In genomic region chr2:129065437-129066282, GRCm38 (mm10) we compare ENCODE assay signal across 8 mouse cellular contexts. TPM values are rescaled to one million over a fixed set of nuclear protein-coding genes. Genes with fewer than 3 reads are reported as not detected.
DNase-seq lines count a peak whose midpoint lies in the region; ATAC-seq and TF ChIP-seq lines count a peak whose summit lies in the region.

Ttl (plus strand) TSS chr2:129065942.

- H3K4me2 ChIP-seq in heart, embryonic 12.5 days = peak within 1 kb of the TSS; percentile 82
- peak within 1 kb of the TSS; percentile 84 for H3K4me2 ChIP-seq in kidney, embryonic 15.5 days
- peak within 1 kb of the TSS; percentile 98 for H3K4me2 ChIP-seq in liver, embryonic 11.5 days
- H3K4me2 ChIP-seq in myocyte (ENCODE audit: low read depth) = peak within 1 kb of the TSS; percentile 79

- peaks cover 6% of the 10 kb centered on the region for H3K4me1 ChIP-seq in brown adipose tissue, adult 24 weeks (ENCODE audit: control insufficient read depth, insufficient read depth, insufficient read length, low read length)
- peaks cover 19% of the 10 kb centered on the region for H3K4me1 ChIP-seq in erythroblast, embryonic 14.5 days (ENCODE audit: control insufficient read depth)
- H3K4me1 ChIP-seq in heart, embryonic 12.5 days (replicated peaks) = peaks cover 11% of the 10 kb centered on the region; the same call in 1 of the 2 replicates
- H3K4me1 ChIP-seq in kidney, embryonic 15.5 days = peaks cover 19% of the 10 kb centered on the region
- H3K4me1 ChIP-seq in liver, embryonic 11.5 days (replicated peaks; ENCODE audit: control insufficient read depth, insufficient read depth, low read length) = peaks cover 6% of the 10 kb centered on the region; the same call in 1 of the 2 replicates

- peaks cover 36% of the 10 kb centered on the region for H3K79me2 ChIP-seq in myocyte (ENCODE audit: control insufficient read depth, insufficient read depth)

- WGBS in heart, embryonic 12.5 days = 2% methylated on average over 61 of the region's 62 CpGs
- 1% methylated on average over 62 of the region's 62 CpGs for WGBS in kidney, embryonic 15.5 days
- WGBS in liver, embryonic 11.5 days = 2% methylated on average over 52 of the region's 62 CpGs

- peak; percentile 84 for TF ChIP-seq POLR2A in myocyte (IDR thresholded peaks at IDR 0.05; ENCODE audit: insufficient read length, low read depth)

- H3K9me3 ChIP-seq in erythroblast, embryonic 14.5 days (ENCODE audit: control insufficient read depth, low read length) = no peaks in the 10 kb centered on the region
- H3K9me3 ChIP-seq in heart, embryonic 12.5 days (replicated peaks) = 0 out of 2 replicates have a peak, but pooled peaks cover 3% of the 10 kb centered on the region
- no peaks in the 10 kb centered on the region for H3K9me3 ChIP-seq in kidney, embryonic 15.5 days (replicated peaks)
- H3K9me3 ChIP-seq in liver, embryonic 11.5 days (ENCODE audit: control insufficient read depth, low read length) = no peaks in the 10 kb centered on the region

- peak; percentile 88 for ATAC-seq in CD4-positive, CD25-positive, alpha-beta regulatory T cell, adult 4 months
- peak; percentile 94 for ATAC-seq in heart, embryonic 12.5 days (ENCODE audit: insufficient number of reproducible peaks, low FRiP score)
- peak; percentile 95 for ATAC-seq in kidney, embryonic 15.5 days (replicated peaks; ENCODE audit: low FRiP score)
- ATAC-seq in liver, embryonic 11.5 days (replicated peaks; ENCODE audit: low FRiP score) = peak; percentile 94

- H3K36me3 ChIP-seq in erythroblast, embryonic 14.5 days (ENCODE audit: control insufficient read depth) = no peaks in the 10 kb centered on the region
- peaks cover 17% of the 10 kb centered on the region for H3K36me3 ChIP-seq in heart, embryonic 12.5 days
- H3K36me3 ChIP-seq in kidney, embryonic 15.5 days = peaks cover 14% of the 10 kb centered on the region
- H3K36me3 ChIP-seq in liver, embryonic 11.5 days (ENCODE audit: control insufficient read depth, insufficient read depth, low read length) = no peaks in the 10 kb centered on the region
- no peaks in the 10 kb centered on the region for H3K36me3 ChIP-seq in myocyte (ENCODE audit: control insufficient read depth, insufficient read depth)

- peaks cover 26% of the 10 kb centered on the region for H3K27me3 ChIP-seq in erythroblast, embryonic 14.5 days (ENCODE audit: control insufficient read depth)
- no peaks in the 10 kb centered on the region for H3K27me3 ChIP-seq in heart, embryonic 12.5 days (replicated peaks)
- no peaks in the 10 kb centered on the region for H3K27me3 ChIP-seq in kidney, embryonic 15.5 days
- peaks cover 2% of the 10 kb centered on the region; the same call in 1 of the 2 replicates for H3K27me3 ChIP-seq in liver, embryonic 11.5 days (replicated peaks; ENCODE audit: control insufficient read depth, insufficient read depth, low read length)
- H3K27me3 ChIP-seq in myocyte (ENCODE audit: control insufficient read depth, insufficient read depth, insufficient read length) = no peaks in the 10 kb centered on the region

- peak within 1 kb of the TSS; percentile 67 for H3ac ChIP-seq in myocyte (ENCODE audit: control insufficient read depth, insufficient read length)

- peak within 1 kb of the TSS; percentile 55; the same call in 1 of the 2 replicates for H3K27ac ChIP-seq in brown adipose tissue, adult 24 weeks (replicated peaks; ENCODE audit: low read depth, low read length)
- peak within 1 kb of the TSS; percentile 29 for H3K27ac ChIP-seq in heart, embryonic 12.5 days (ENCODE audit: poor library complexity, severe bottlenecking)
- peak within 1 kb of the TSS; percentile 79 for H3K27ac ChIP-seq in kidney, embryonic 15.5 days
- H3K27ac ChIP-seq in liver, embryonic 11.5 days (ENCODE audit: low read depth, low read length) = peak within 1 kb of the TSS; percentile 25; the same call in 1 of the 2 replicates

- H3K4me3 ChIP-seq in brown adipose tissue, adult 24 weeks (ENCODE audit: insufficient read depth, low read depth, low read length) = peak within 1 kb of the TSS; percentile 94
- peak within 1 kb of the TSS; percentile 79 for H3K4me3 ChIP-seq in erythroblast, embryonic 14.5 days (replicated peaks)
- peak within 1 kb of the TSS; percentile 79 for H3K4me3 ChIP-seq in heart, embryonic 12.5 days
- peak within 1 kb of the TSS; percentile 79 for H3K4me3 ChIP-seq in kidney, embryonic 15.5 days (replicated peaks)
- H3K4me3 ChIP-seq in liver, embryonic 11.5 days (ENCODE audit: low read depth, low read length) = peak within 1 kb of the TSS; percentile 87
- H3K4me3 ChIP-seq in myocyte = peak within 1 kb of the TSS; percentile 83

- H3K9ac ChIP-seq in heart, embryonic 12.5 days = peak within 1 kb of the TSS; percentile 81
- peak within 1 kb of the TSS; percentile 73 for H3K9ac ChIP-seq in kidney, embryonic 15.5 days
- peak within 1 kb of the TSS; percentile 83 for H3K9ac ChIP-seq in liver, embryonic 11.5 days (ENCODE audit: low read depth, low read length)

- peak; percentile 77 for DNase-seq in liver, embryonic 11.5 days (ENCODE audit: low spot score)
- DNase-seq in spleen, postnatal 36 days (ENCODE audit: low spot score in 2 of 2) = peak; percentile 68 to 72

TF ChIP-seq in myocyte, 11 proteins besides CTCF, POLR2A, EP300 and RAD21:
- TF ChIP-seq MYOG (IDR thresholded peaks at IDR 0.05; ENCODE audit: control insufficient read depth in 1 of 3, insufficient read depth in 1 of 3, insufficient read length in 2 of 3, low read depth in 2 of 3) (peak in 1 of 3 experiments; percentile 23), POLR2AphosphoS2 (IDR thresholded peaks at IDR 0.05; ENCODE audit: insufficient read length, low read depth) (peak; percentile 84), REST (IDR thresholded peaks at IDR 0.05; ENCODE audit: insufficient read depth, insufficient read length) (no peak)

RNA-seq across cellular contexts. Expression of gene Ttl, which starts in this region (rescaled TPM):
- polyA plus RNA-seq in CD4-positive, CD25-positive, alpha-beta regulatory T cell, adult 4 months (2017; shearing (Covaris generic)) = 1 to 10 TPM; 2.2 to 2.4 TPM
- 11.6 and 14.0 TPM in 2 replicates for polyA plus RNA-seq in brown adipose tissue, adult 24 weeks (2012; ENCODE audit: insufficient read depth, insufficient read length, missing spikeins)
- polyA plus RNA-seq in erythroblast, embryonic 14.5 days (2012) = 0.05 and 0.06 TPM in 2 replicates
- polyA plus RNA-seq in heart, embryonic 12.5 days (2016; fragmentation: Nextera tagmentation; extraction: Ambion mirVana) = 7.9 and 8.3 TPM in 2 replicates
- 15.1 and 17.9 TPM in 2 replicates for polyA plus RNA-seq in kidney, embryonic 15.5 days (2015; fragmentation: Nextera tagmentation; extraction: Ambion mirVana)
- polyA plus RNA-seq in liver, embryonic 11.5 days (2014; fragmentation: Nextera tagmentation; extraction: Ambion mirVana) = 5.2 and 6.1 TPM in 2 replicates
- 9.9 TPM for polyA plus RNA-seq in myocyte (2012; fragmentation: generic; extraction: Trizol)

Comparison
In these comparisons a context has a peak if more than half of its experiments do, and no peak if none do; other contexts are left out.
1. Peak in every context shown above with its lines: DNase-seq, ATAC-seq, H3K4me3 ChIP-seq and H3K27ac ChIP-seq.
2. H3K27ac ChIP-seq: peak in every context shown above with its lines; median percentile 79 in kidney, embryonic 15.5 days; 55 in brown adipose tissue, adult 24 weeks; 29 in heart, embryonic 12.5 days; 25 in liver, embryonic 11.5 days.